Mouse (Mus musculus) heart, embryonic 10.5 days (tissue): Measurements from ENCODE around the gene Enc1. TPM values are rescaled to one million over a fixed set of nuclear protein-coding genes. Genes with fewer than 3 reads are reported as not detected.

Source experiments
- DNase-seq: peaks from one replicate; pipeline ENCODE4 v3.0.0-alpha.2; 2017; ENCODE audit warnings: low spot score
- H3K27ac ChIP-seq: fragments of 300-500 bp; sonication (generic); 2 replicates; pipeline ENCODE4 v1.5.1; 2016; ENCODE audit warnings: mild to moderate bottlenecking
- H3K27me3 ChIP-seq: fragments of 300-500 bp; sonication (generic); 2 replicates; pipeline ENCODE4 v1.6.1; 2016; ENCODE audit warnings: mild to moderate bottlenecking; ENCODE audit not compliant: poor library complexity, insufficient read depth, severe bottlenecking
- H3K36me3 ChIP-seq: fragments of 300-500 bp; sonication (generic); 2 replicates; pipeline ENCODE4 v1.6.1; 2016; ENCODE audit warnings: mild to moderate bottlenecking, moderate library complexity
- H3K4me1 ChIP-seq: fragments of 300-500 bp; sonication (generic); 2 replicates; pipeline ENCODE4 v1.6.1; 2016; ENCODE audit warnings: mild to moderate bottlenecking
- H3K4me3 ChIP-seq: fragments of 300-500 bp; sonication (generic); 2 replicates; pipeline ENCODE4 v1.5.1; 2016; ENCODE audit warnings: mild to moderate bottlenecking, moderate library complexity
- H3K9me3 ChIP-seq: fragments of 300-500 bp; sonication (generic); 2 replicates; pipeline ENCODE4 v1.6.1; 2016; ENCODE audit warnings: mild to moderate bottlenecking, moderate library complexity
- WGBS: fragments of 180-500 bp; shearing (Covaris S2); methylation state at CpG from one replicate; pipeline ENCODE4 v1.1.7; 2016; 5-methylcytosine and 5-hydroxymethylcytosine counted together
- polyA plus RNA-seq: library from polyadenylated mRNA; unstranded; fragments of >200 nt; fragmentation: Nextera tagmentation; extraction: Ambion mirVana; gene quantifications from 2 replicates; pipeline ENCODE4 v1.2.1, GENCODE M21; 2016

Gene Enc1
- polyA plus RNA-seq, 1 experiment from 2014 or later: 3.9 TPM

DNA sequence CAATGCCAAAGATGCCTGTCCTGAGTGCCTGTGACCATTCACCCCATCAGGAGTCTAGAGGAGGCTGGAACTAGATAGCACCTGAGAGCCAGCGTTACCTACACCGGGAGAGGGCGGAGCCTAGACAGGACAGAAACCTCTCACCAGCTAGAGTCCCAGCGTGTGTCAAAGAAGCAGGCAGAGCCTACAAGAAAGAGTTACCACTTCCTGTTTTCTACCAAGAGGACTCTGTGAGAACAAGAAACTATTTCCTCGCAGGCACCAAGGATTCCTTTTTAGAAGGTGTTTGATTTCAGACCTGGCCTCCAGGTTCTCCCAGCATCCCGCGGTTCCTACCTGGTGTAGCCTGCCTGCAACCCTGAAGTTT lies 32.8 kb upstream of the Enc1 start:
- no peaks in the 10 kb centered on the region for H3K9me3 ChIP-seq
- no peaks in the 10 kb centered on the region for H3K27me3 ChIP-seq
- H3K36me3 ChIP-seq: no peaks in the 10 kb centered on the region
- no peak overlapping the region for H3K27ac ChIP-seq
- 46% methylated on average over 7 of the region's 7 CpGs for WGBS
- DNase-seq: no peak
- H3K4me1 ChIP-seq: peaks cover 9% of the 10 kb centered on the region; the same call in 1 of the 2 replicates
- H3K4me3 ChIP-seq: no peak overlapping the region

DNA sequence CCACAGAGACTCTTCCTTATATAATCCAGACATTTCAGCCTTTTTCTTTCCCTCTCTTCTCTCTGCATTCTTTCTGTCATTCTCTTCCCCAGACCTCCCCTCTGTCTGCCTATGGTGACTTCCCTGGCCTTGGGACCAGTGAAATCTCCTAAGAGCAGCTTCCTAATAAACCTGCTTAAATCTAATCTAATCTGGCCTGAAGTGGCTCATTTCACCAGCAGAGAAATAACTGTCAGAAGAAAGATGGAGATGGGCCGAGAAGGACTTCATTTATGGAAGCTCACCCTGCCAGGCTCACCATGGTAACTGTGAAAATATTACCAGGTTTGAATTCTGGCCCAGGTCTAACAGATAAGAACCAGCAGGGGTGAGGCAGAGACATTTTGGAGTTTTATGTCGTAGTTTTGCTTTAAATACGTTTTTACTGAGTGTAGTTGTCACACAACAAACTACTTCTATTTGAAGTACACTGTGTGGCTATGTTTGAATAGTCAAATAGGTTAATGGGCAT lies 32.4 kb upstream of the Enc1 start:
- Histone ChIP-seq H3K4me3 (no peak overlapping the region), H3K27me3 (no peaks in the 10 kb centered on the region), H3K36me3 (no peaks in the 10 kb centered on the region), H3K4me1 (peaks cover 9% of the 10 kb centered on the region; the same call in 1 of the 2 replicates), H3K27ac (no peak overlapping the region), H3K9me3 (no peaks in the 10 kb centered on the region)
- WGBS: 56% methylated on average over 3 of the region's 3 CpGs
- DNase-seq: no peak

GRCm38 (mm10) chr13:97214583-97215268 lies 26.2 kb upstream of the Enc1 start:
- DNase-seq: no peak
- no peak overlapping the region for H3K27ac ChIP-seq
- H3K4me3 ChIP-seq: no peak overlapping the region
- 57% methylated on average over 3 of the region's 3 CpGs for WGBS
- H3K4me1 ChIP-seq: peaks cover 6% of the 10 kb centered on the region; the same call in 1 of the 2 replicates
- H3K36me3 ChIP-seq: no peaks in the 10 kb centered on the region
- no peaks in the 10 kb centered on the region for H3K9me3 ChIP-seq
- H3K27me3 ChIP-seq: no peaks in the 10 kb centered on the region

DNA sequence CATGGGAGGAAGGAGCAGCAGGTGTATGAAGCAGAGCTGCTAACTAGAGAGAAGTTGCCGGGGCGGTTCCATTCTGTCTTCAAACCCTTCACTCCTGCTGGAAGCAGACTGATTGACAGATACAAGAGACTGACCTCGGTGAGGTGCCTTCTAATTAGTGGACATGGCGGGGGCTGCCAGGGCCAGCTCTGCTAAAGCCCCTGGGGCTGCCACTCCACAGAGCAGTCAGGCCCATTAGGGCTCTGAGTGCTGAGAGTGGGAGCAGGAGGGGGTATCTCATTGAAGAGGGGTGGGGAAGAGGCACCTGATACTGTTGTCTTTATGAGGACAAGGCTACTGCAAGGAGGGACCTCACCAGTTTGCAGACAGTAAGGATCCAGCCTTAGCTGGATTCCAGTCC lies 25.3 kb upstream of the Enc1 start:
- H3K4me1 ChIP-seq: peaks cover 6% of the 10 kb centered on the region; the same call in 1 of the 2 replicates
- H3K27me3 ChIP-seq: no peaks in the 10 kb centered on the region
- H3K4me3 ChIP-seq: no peak overlapping the region
- 40% methylated on average over 4 of the region's 4 CpGs for WGBS
- DNase-seq: no peak
- H3K27ac ChIP-seq: no peak overlapping the region
- no peaks in the 10 kb centered on the region for H3K9me3 ChIP-seq
- H3K36me3 ChIP-seq: no peaks in the 10 kb centered on the region

DNA sequence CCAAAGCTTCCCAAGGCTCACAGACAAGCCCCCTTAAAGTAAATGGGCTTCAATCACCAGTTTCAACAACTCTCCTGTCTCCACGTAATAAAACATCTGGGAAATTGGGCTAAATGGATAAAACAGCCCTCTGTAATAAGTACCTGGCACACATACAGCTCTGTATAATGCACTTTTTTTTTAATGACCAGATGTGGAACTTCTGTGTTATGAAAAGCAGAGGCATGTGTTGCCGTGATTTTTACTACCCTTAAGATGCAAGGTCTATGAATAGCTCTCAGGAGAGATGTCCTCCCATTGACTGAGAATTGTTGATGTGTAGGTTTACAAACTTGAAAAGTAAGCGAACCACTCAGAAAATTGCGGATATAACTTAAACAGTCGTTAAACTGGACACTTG lies 24.7 kb upstream of the Enc1 start:
- Histone ChIP-seq H3K27me3 (no peaks in the 10 kb centered on the region), H3K36me3 (no peaks in the 10 kb centered on the region), H3K4me3 (no peak overlapping the region), H3K9me3 (no peaks in the 10 kb centered on the region), H3K27ac (no peak overlapping the region), H3K4me1 (peaks cover 6% of the 10 kb centered on the region; the same call in 1 of the 2 replicates)
- no peak for DNase-seq
- WGBS: 75% methylated on average over 5 of the region's 5 CpGs

GRCm38 (mm10) chr13:97220022-97220421 lies 20.9 kb upstream of the Enc1 start:
- no peak for DNase-seq
- Histone ChIP-seq H3K27ac (no peak overlapping the region), H3K27me3 (no peaks in the 10 kb centered on the region), H3K9me3 (no peaks in the 10 kb centered on the region), H3K4me3 (no peak overlapping the region), H3K4me1 (peaks cover 10% of the 10 kb centered on the region), H3K36me3 (no peaks in the 10 kb centered on the region)
- WGBS: 89% methylated on average over 3 of the region's 3 CpGs

GRCm38 (mm10) chr13:97223856-97224255 lies 17.0 kb upstream of the Enc1 start:
- Histone ChIP-seq H3K27ac (no peak overlapping the region), H3K4me3 (no peak overlapping the region), H3K36me3 (no peaks in the 10 kb centered on the region), H3K9me3 (peaks cover 5% of the 10 kb centered on the region; the same call in 1 of the 2 replicates), H3K4me1 (peaks cover 10% of the 10 kb centered on the region; the same call in 1 of the 2 replicates), H3K27me3 (no peaks in the 10 kb centered on the region)
- WGBS: 81% methylated on average over 8 of the region's 8 CpGs
- no peak for DNase-seq

DNA sequence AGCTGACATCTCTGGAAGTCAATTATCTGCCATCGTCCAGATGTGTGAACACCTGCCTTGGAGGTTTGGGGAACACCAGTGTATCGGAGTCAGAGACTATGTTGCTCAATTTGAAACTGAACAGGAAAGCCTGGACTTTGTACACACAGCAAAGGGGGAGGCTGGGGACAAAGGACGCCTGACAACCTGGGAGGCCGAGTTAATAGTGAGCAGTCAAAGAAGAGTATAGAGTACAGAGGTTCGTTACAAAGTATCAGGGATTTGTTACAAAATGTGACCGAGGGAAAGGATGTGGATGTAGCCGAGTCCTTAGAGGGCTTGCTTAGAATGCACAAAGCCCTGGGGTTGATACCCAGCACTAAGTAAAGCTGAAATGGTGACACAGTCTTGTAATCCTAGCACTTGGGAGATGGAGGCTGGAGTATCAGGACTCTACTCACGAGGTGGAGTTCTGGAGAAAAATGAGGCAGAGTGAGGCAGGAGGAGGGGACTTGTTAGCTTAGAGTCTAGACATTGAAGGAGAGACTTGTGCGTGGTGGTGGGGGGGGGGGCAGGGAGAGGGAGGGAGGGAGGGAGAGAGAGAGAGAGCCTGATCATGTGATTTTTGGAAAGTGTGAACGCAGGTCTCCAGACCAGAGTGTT lies 16.4 kb upstream of the Enc1 start:
- WGBS: 71% methylated on average over 10 of the region's 10 CpGs
- DNase-seq: no peak
- H3K9me3 ChIP-seq: peaks cover 5% of the 10 kb centered on the region; the same call in 1 of the 2 replicates
- no peaks in the 10 kb centered on the region for H3K27me3 ChIP-seq
- peaks cover 10% of the 10 kb centered on the region; the same call in 1 of the 2 replicates for H3K4me1 ChIP-seq
- no peaks in the 10 kb centered on the region for H3K36me3 ChIP-seq
- H3K27ac ChIP-seq: no peak overlapping the region
- no peak overlapping the region for H3K4me3 ChIP-seq

- Histone ChIP-seq H3K4me3 (no peak overlapping the region), H3K36me3 (no peaks in the 10 kb centered on the region), H3K9me3 (peaks cover 5% of the 10 kb centered on the region; the same call in 1 of the 2 replicates), H3K27ac (no peak overlapping the region), H3K27me3 (no peaks in the 10 kb centered on the region), H3K4me1 (peaks cover 10% of the 10 kb centered on the region; the same call in 1 of the 2 replicates)
- WGBS: 68% methylated on average over 17 of the region's 17 CpGs
- no peak for DNase-seq
These were observed 15.8 kb upstream of the Enc1 start for GRCm38 (mm10) chr13:97225130-97225529.

- Histone ChIP-seq H3K9me3 (peaks cover 5% of the 10 kb centered on the region; the same call in 1 of the 2 replicates), H3K4me3 (no peak overlapping the region), H3K27me3 (no peaks in the 10 kb centered on the region), H3K27ac (no peak overlapping the region), H3K36me3 (no peaks in the 10 kb centered on the region), H3K4me1 (peaks cover 10% of the 10 kb centered on the region; the same call in 1 of the 2 replicates)
- WGBS: 92% methylated on average over 3 of the region's 3 CpGs
- no peak for DNase-seq
These were observed 13.1 kb upstream of the Enc1 start for GRCm38 (mm10) chr13:97227795-97228194.

DNA sequence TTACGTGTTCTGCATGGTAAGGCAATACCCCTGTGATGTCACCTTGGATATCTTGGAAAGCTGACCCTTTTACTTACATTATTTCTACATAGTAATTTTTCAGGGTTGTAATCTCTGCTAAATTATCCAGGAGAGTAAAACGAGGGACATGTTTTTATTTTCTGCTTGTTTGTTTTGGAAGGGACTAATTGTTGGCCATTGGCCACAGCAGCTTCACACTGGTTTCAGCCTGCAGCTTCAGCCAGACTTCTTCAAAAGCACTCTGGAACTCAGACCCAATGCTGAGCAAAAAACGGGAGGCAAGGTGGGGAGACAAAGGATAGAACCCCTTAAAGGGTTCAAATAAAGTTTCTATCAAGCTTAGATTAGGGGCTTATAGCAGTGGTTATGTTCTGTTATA lies 10.8 kb upstream of the Enc1 start:
- Histone ChIP-seq H3K4me1 (peaks cover 5% of the 10 kb centered on the region; the same call in 1 of the 2 replicates), H3K36me3 (no peaks in the 10 kb centered on the region), H3K27ac (no peak overlapping the region), H3K9me3 (peaks cover 5% of the 10 kb centered on the region; the same call in 1 of the 2 replicates), H3K27me3 (no peaks in the 10 kb centered on the region), H3K4me3 (no peak overlapping the region)
- 78% methylated on average over 3 of the region's 3 CpGs for WGBS
- no peak for DNase-seq

DNA sequence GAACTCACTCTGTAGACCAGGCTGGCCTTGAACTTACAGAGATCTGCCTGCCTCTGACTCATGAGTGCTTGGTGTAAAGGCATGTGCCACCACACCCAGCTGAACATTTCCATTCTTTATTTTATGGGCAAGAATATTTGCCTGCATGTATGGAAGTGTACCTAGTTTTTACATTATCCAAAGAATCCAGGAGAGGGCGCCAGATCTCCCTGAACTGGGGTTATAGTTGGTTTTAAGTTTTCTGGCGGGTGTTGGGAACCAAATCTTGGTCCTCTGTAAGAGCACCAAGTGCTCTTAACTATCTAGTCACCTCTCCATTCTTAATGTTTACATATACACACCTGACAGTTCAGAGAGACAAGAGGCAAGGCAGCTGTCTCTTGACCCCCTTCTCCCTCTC lies 7.8 kb upstream of the Enc1 start:
- Histone ChIP-seq H3K27ac (no peak overlapping the region), H3K9me3 (no peaks in the 10 kb centered on the region), H3K27me3 (no peaks in the 10 kb centered on the region), H3K36me3 (no peaks in the 10 kb centered on the region), H3K4me3 (no peak overlapping the region), H3K4me1 (no peaks in the 10 kb centered on the region)
- no peak for DNase-seq
- 69% methylated on average over 2 of the region's 2 CpGs for WGBS

DNA sequence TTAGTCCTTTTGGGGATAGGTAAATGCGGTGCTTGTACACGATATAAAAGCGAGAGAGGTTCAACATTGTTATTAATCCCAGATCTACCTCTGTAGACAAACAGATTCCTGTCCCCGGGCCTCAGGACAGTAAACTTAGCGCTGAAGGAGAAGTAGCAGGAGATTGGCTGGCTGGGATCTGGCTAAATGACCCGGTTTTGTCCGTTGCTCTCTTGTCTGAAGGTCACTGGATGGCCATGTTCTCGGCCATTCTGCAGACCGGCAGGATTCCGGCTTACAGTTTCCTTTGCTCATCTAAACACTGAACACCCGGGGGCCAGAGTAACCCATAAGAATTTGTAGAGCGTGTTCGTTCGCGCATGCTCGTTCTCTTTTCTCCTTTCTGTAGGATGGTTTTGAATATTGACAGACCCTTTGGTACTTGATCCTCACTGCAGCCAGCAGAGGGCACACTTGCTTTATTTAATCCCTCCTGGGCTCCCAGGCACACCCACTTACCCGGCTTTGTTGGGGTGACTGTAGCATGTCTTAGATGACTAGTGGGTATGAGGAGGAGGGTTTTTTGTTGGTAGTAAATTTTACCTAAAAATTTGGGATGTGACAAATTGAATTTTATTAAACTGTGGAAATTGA lies 6.0 kb upstream of the Enc1 start:
- Histone ChIP-seq H3K4me1 (peaks cover 12% of the 10 kb centered on the region), H3K27ac (peak overlapping the region; percentile 68)
- WGBS: 20% methylated on average over 17 of the region's 17 CpGs

More for the DNA sequence above, 6.0 kb upstream of the Enc1 start:
- DNase-seq: peak; percentile 86
- Histone ChIP-seq H3K4me3 (peak overlapping the region; percentile 47), H3K9me3 (no peaks in the 10 kb centered on the region), H3K27me3 (0 out of 2 replicates have a peak, but pooled peaks cover 6% of the 10 kb centered on the region), H3K36me3 (no peaks in the 10 kb centered on the region)
